Mouse (Mus musculus) bone marrow macrophage, adult 2 months (primary cell): Measurements from ENCODE around the gene Dusp19.

Source experiments
- CTCF ChIP-seq: IDR thresholded peaks from 2 replicates; pipeline ENCODE4 v1.5.1; 2012; ENCODE audit warnings: low read depth, mild to moderate bottlenecking, low read length, moderate library complexity
- POLR2A ChIP-seq: IDR thresholded peaks from 2 replicates; pipeline ENCODE4 v1.6.1; 2012; ENCODE audit warnings: mild to moderate bottlenecking, low read depth, low read length, borderline replicate concordance

DNA sequence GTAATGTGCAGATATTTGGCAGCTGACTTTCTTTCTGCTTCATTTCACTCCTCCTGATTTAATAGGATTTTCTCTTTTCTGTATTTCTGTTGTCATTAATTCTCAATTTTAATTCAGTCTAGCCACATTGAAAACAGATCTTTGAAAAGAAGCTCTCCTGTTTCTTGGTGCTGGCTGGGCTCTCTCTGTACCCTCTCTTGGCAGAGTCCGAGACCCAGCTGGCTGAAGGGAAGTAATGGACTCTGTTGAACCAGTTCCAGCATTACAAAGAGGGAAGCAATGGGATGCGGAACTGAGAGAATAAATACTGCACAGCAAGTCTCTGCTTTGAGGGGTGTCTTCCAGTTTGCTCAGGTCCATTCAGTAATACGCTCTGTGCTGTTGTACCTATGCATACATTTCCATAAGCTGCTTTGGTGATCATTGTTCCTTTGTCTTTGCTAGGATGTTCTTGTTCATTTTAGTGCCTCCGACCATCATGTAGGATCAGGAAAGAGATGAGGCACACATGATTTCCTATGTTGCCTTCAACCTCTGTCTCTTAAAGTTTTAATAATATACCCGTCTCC is 50.6 kb downstream of the Dusp19 start:
- no peak for TF ChIP-seq POLR2A
- TF ChIP-seq CTCF, result no peak
